Mouse (Mus musculus) limb, embryonic 13.5 days (tissue): ENCODE measurements at regions not wholly inside any gene's neighbourhood (a gene's known extent, or its start where the extent isn't known, plus 50 kb on each side); places are given as distances from the start of the nearest gene placed in this dataset.

Source experiments
- ATAC-seq: fragments of 200-750 bp; cut with Nextera tagmentation; 2 replicates; pipeline ENCODE4 v1.8.0; 2017; ENCODE audit warnings: low read depth, moderate number of reproducible peaks, moderate TSS enrichment; ENCODE audit not compliant: low FRiP score
- H3K27ac ChIP-seq: fragments of 300-500 bp; sonication (generic); 2 replicates; pipeline ENCODE4 v1.5.1; 2015; ENCODE audit warnings: inconsistent platforms, mild to moderate bottlenecking, moderate library complexity
- H3K27me3 ChIP-seq: fragments of 300-500 bp; sonication (generic); 2 replicates; pipeline ENCODE4 v1.6.1; 2015; ENCODE audit warnings: mild to moderate bottlenecking, inconsistent platforms
- H3K36me3 ChIP-seq: fragments of 300-500 bp; sonication (generic); 2 replicates; pipeline ENCODE4 v1.6.1; 2015; ENCODE audit warnings: inconsistent platforms, mild to moderate bottlenecking, moderate library complexity
- H3K4me1 ChIP-seq: fragments of 300-500 bp; sonication (generic); 2 replicates; pipeline ENCODE4 v1.6.1; 2015; ENCODE audit warnings: inconsistent platforms
- H3K4me2 ChIP-seq: fragments of 300-500 bp; sonication (generic); replicated peaks from 2 replicates; pipeline ENCODE4 v1.6.1; 2015; ENCODE audit warnings: inconsistent platforms, mild to moderate bottlenecking, moderate library complexity
- H3K4me3 ChIP-seq: fragments of 300-500 bp; sonication (generic); 2 replicates; pipeline ENCODE4 v1.5.1; 2015; ENCODE audit warnings: moderate library complexity, mild to moderate bottlenecking, inconsistent platforms
- H3K9ac ChIP-seq: fragments of 300-500 bp; sonication (generic); 2 replicates; pipeline ENCODE4 v1.6.1; 2015; ENCODE audit warnings: mild to moderate bottlenecking, inconsistent platforms
- H3K9me3 ChIP-seq: fragments of 300-500 bp; sonication (generic); 2 replicates; pipeline ENCODE4 v1.6.1; 2016; ENCODE audit warnings: inconsistent platforms
- WGBS: fragments of 180-500 bp; shearing (Covaris S2); methylation state at CpG from one replicate; pipeline ENCODE4 v1.1.7; 2015; 5-methylcytosine and 5-hydroxymethylcytosine counted together

GRCm38 (mm10) chr16:24193251-24193873 lies 199.9 kb upstream of the Lpp start:
- Histone ChIP-seq H3K27me3 (no peaks in the 10 kb centered on the region), H3K9ac (no peak overlapping the region), H3K27ac (no peak overlapping the region), H3K9me3 (no peaks in the 10 kb centered on the region), H3K4me2 (no peak overlapping the region), H3K4me1 (peaks cover 7% of the 10 kb centered on the region), H3K4me3 (no peak overlapping the region), H3K36me3 (no peaks in the 10 kb centered on the region)
- WGBS = 61% methylated on average over 15 of the region's 15 CpGs
- no peak for ATAC-seq

GRCm38 (mm10) chr16:24192013-24192412 lies 201.3 kb upstream of the Lpp start:
- Histone ChIP-seq H3K4me1 (no peaks in the 10 kb centered on the region), H3K36me3 (no peaks in the 10 kb centered on the region), H3K9me3 (no peaks in the 10 kb centered on the region), H3K27ac (no peak overlapping the region), H3K9ac (no peak overlapping the region), H3K4me2 (no peak overlapping the region), H3K27me3 (no peaks in the 10 kb centered on the region), H3K4me3 (no peak overlapping the region)
- 81% methylated on average over 1 of the region's 1 CpGs for WGBS
- no peak for ATAC-seq

- no peak overlapping the region for H3K9ac ChIP-seq
- H3K4me3 ChIP-seq = no peak overlapping the region
- H3K27ac ChIP-seq = no peak overlapping the region
- no peaks in the 10 kb centered on the region for H3K27me3 ChIP-seq
- WGBS = 57% methylated on average over 6 of the region's 6 CpGs
- no peaks in the 10 kb centered on the region for H3K36me3 ChIP-seq
- H3K4me2 ChIP-seq = no peak overlapping the region
- ATAC-seq = no peak
- no peaks in the 10 kb centered on the region for H3K4me1 ChIP-seq
- no peaks in the 10 kb centered on the region for H3K9me3 ChIP-seq
Observed at GRCm38 (mm10) chr16:24187131-24187530, 198.5 kb upstream of the Bcl6 start.

DNA sequence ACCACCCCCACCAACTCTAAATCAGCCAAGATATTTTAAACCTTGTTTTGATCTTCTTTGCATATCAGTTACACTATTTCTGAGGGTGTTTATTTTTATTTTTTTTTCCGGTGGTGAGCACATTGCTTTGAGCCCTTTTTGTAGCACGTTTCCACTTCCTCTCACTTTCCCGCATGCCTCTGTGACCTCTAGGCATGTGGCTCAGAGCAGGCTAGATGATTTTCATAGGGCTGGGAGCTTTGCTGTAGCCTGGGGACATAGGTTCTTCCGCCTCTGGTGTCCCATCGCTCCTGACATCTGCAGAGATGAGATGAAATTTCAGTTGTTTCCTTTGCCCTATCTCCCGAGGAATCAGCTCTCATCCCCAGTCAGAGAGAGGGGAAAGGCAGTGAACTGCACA lies 197.3 kb upstream of the Bcl6 start:
- no peak overlapping the region for H3K27ac ChIP-seq
- H3K4me1 ChIP-seq = no peaks in the 10 kb centered on the region
- H3K9ac ChIP-seq = no peak overlapping the region
- 69% methylated on average over 6 of the region's 6 CpGs for WGBS
- H3K9me3 ChIP-seq = no peaks in the 10 kb centered on the region
- H3K27me3 ChIP-seq = no peaks in the 10 kb centered on the region
- H3K4me2 ChIP-seq = no peak overlapping the region
- no peak overlapping the region for H3K4me3 ChIP-seq
- H3K36me3 ChIP-seq = no peaks in the 10 kb centered on the region
- ATAC-seq = no peak

DNA sequence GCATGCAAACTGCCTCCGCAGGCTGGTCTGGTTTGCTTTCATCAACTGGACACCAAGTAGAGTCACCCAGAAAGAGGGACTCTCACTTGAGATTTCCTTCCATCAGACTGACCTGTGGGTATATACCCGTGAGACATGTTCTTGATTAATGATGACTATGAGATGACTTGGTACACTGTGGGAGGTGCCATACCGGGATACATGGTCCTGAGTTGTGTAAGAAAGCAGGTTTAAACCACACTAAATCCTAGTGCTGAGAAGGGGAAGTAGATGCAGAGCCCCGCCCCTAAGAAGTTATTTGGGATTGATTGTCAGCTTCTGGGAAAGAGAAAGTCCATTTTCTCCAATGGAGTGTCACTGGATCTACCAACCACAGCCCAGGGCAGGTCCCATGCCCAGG lies 196.2 kb upstream of the Bcl6 start:
- Histone ChIP-seq H3K27me3 (no peaks in the 10 kb centered on the region), H3K9ac (no peak overlapping the region), H3K4me2 (no peak overlapping the region), H3K27ac (no peak overlapping the region), H3K9me3 (no peaks in the 10 kb centered on the region), H3K4me1 (no peaks in the 10 kb centered on the region), H3K36me3 (no peaks in the 10 kb centered on the region), H3K4me3 (no peak overlapping the region)
- ATAC-seq = no peak
- 90% methylated on average over 4 of the region's 4 CpGs for WGBS

GRCm38 (mm10) chr16:24183216-24183615 lies 194.6 kb upstream of the Bcl6 start:
- no peaks in the 10 kb centered on the region for H3K9me3 ChIP-seq
- no peaks in the 10 kb centered on the region for H3K36me3 ChIP-seq
- 75% methylated on average over 3 of the region's 3 CpGs for WGBS
- H3K27ac ChIP-seq = no peak overlapping the region
- no peaks in the 10 kb centered on the region for H3K27me3 ChIP-seq
- no peak overlapping the region for H3K4me3 ChIP-seq
- H3K4me2 ChIP-seq = no peak overlapping the region
- H3K4me1 ChIP-seq = no peaks in the 10 kb centered on the region
- H3K9ac ChIP-seq = no peak overlapping the region
- ATAC-seq = no peak

DNA sequence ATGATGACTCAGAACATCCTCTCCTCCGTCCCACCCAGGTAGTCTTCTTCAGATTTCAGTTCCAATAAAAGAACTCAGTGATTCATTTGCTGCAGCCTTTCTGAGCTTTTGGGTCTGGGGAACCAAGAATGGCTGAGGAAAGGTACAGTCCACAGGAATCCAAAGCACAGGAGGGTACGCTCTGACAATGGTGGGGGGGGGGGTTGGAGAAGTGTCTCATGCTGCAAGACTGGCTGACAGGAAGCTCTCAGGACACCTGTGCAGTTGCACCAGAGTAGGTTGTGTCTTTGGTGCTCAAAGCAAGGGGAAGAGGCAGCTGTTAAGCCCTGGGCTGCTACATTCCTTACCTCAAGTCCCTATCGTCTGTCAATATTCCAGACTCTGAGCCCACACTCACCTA lies 192.7 kb upstream of the Bcl6 start:
- WGBS = 77% methylated on average over 3 of the region's 3 CpGs
- no peak overlapping the region for H3K4me2 ChIP-seq
- H3K36me3 ChIP-seq = no peaks in the 10 kb centered on the region
- no peak overlapping the region for H3K4me3 ChIP-seq
- H3K27me3 ChIP-seq = no peaks in the 10 kb centered on the region
- no peak for ATAC-seq
- no peaks in the 10 kb centered on the region for H3K4me1 ChIP-seq
- no peaks in the 10 kb centered on the region for H3K9me3 ChIP-seq
- no peak overlapping the region for H3K27ac ChIP-seq
- no peak overlapping the region for H3K9ac ChIP-seq

DNA sequence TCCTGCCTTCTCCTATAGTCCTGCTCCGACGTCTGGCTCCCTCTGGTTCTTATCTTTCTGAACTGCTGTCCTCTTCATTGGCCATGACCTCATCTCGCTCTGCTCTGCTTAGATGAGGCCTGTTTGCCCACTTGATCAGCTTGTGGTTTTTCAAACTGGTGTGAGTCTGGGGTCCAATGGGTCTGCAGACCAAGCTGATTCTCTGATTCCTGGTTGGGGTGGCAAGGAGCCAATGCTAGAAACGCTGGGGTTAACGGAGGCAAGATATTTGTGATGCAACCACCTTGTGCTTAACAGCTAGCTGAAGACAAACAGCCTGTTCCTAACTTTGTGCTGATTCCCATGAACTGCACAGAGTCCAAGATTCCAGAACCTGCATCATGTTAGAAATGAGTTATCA lies 192.0 kb upstream of the Bcl6 start:
- ATAC-seq = no peak
- H3K9ac ChIP-seq = no peak overlapping the region
- H3K9me3 ChIP-seq = no peaks in the 10 kb centered on the region
- no peaks in the 10 kb centered on the region for H3K27me3 ChIP-seq
- H3K27ac ChIP-seq = no peak overlapping the region
- H3K4me3 ChIP-seq = no peak overlapping the region
- no peaks in the 10 kb centered on the region for H3K36me3 ChIP-seq
- H3K4me1 ChIP-seq = no peaks in the 10 kb centered on the region
- 87% methylated on average over 5 of the region's 5 CpGs for WGBS
- H3K4me2 ChIP-seq = no peak overlapping the region

DNA sequence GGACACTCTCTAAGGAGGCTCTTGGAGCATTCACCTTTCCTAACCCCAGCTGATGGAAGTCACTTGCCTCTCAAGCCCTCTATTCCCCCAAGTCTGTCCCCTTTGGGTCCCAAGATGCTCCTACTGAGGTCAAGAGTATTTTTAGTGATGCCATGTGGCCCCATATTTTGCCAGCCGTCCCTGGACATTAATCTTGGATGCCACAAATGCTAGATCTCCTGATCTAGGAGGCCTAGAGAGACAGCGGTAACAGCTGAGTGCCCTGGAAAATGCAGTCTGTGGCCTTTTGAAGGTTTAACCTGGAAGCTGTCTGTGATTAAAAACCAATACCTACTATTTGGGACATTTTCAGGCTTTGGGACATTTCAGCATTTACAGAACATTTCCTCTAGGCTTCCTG lies 188.9 kb upstream of the Bcl6 start:
- Histone ChIP-seq H3K4me2 (no peak overlapping the region), H3K27ac (no peak overlapping the region), H3K36me3 (no peaks in the 10 kb centered on the region), H3K9ac (no peak overlapping the region), H3K4me1 (no peaks in the 10 kb centered on the region), H3K4me3 (no peak overlapping the region), H3K9me3 (no peaks in the 10 kb centered on the region), H3K27me3 (no peaks in the 10 kb centered on the region)
- WGBS = 83% methylated on average over 2 of the region's 2 CpGs
- no peak for ATAC-seq

GRCm38 (mm10) chr16:24177131-24177530 lies 188.5 kb upstream of the Bcl6 start:
- Histone ChIP-seq H3K27ac (no peak overlapping the region), H3K4me2 (no peak overlapping the region), H3K4me1 (no peaks in the 10 kb centered on the region), H3K36me3 (no peaks in the 10 kb centered on the region), H3K27me3 (no peaks in the 10 kb centered on the region), H3K9me3 (no peaks in the 10 kb centered on the region), H3K4me3 (no peak overlapping the region), H3K9ac (no peak overlapping the region)
- no peak for ATAC-seq
- 77% methylated on average over 7 of the region's 7 CpGs for WGBS

- no peak for ATAC-seq
- Histone ChIP-seq H3K9me3 (no peaks in the 10 kb centered on the region), H3K36me3 (no peaks in the 10 kb centered on the region), H3K9ac (no peak overlapping the region), H3K4me1 (no peaks in the 10 kb centered on the region), H3K27ac (no peak overlapping the region), H3K27me3 (no peaks in the 10 kb centered on the region), H3K4me2 (no peak overlapping the region), H3K4me3 (no peak overlapping the region)
- WGBS = 58% methylated on average over 2 of the region's 2 CpGs
Observed at GRCm38 (mm10) chr16:24176057-24176456, 187.4 kb upstream of the Bcl6 start.

DNA sequence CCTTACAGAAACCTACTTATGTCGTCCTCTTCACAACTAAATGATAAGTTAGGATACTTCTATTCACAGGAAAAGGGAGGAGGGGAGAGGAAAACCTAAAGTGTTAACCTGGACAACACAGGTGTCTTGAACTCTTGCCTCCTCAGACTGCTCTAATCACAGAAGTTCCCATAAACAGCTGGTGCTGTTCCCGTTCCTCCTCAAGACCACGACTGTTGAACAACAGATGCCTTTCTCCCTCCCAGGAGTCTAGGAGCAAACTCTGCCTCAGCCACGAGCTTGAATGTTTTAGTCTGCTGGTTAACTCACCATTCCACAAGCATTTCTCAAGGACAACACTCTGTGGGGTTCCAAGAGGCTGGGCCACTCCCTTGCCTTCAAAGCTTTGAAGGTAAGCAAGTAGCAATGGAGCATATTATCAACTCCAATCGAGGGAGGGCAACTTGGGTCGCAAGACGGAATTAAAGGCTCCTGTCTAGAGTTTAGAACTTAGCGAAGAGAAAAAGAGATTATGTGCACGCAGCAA lies 186.6 kb upstream of the Bcl6 start:
- ATAC-seq = no peak
- WGBS = 57% methylated on average over 9 of the region's 9 CpGs

GRCm38 (mm10) chr16:24174595-24174994 lies 185.9 kb upstream of the Bcl6 start:
- H3K9ac ChIP-seq = no peak overlapping the region
- H3K36me3 ChIP-seq = no peaks in the 10 kb centered on the region
- H3K27me3 ChIP-seq = no peaks in the 10 kb centered on the region
- no peak overlapping the region for H3K4me2 ChIP-seq
- H3K4me3 ChIP-seq = no peak overlapping the region
- H3K9me3 ChIP-seq = no peaks in the 10 kb centered on the region
- no peak for ATAC-seq
- H3K4me1 ChIP-seq = 0 out of 2 replicates have a peak, but pooled peaks cover 7% of the 10 kb centered on the region
- no peak overlapping the region for H3K27ac ChIP-seq
- WGBS = 73% methylated on average over 3 of the region's 3 CpGs

More for the DNA sequence above, 186.6 kb upstream of the Bcl6 start:
- no peaks in the 10 kb centered on the region for H3K9me3 ChIP-seq
- no peak overlapping the region for H3K4me2 ChIP-seq
- H3K4me3 ChIP-seq = no peak overlapping the region
- no peaks in the 10 kb centered on the region for H3K36me3 ChIP-seq
- no peak overlapping the region for H3K9ac ChIP-seq
- H3K4me1 ChIP-seq = 0 out of 2 replicates have a peak, but pooled peaks cover under 1% of the 10 kb centered on the region
- no peaks in the 10 kb centered on the region for H3K27me3 ChIP-seq
- H3K27ac ChIP-seq = no peak overlapping the region
